Mouse (Mus musculus): Measurements from ENCODE around the gene Fam222b. TPM values are rescaled to one million over a fixed set of nuclear protein-coding genes. Genes with fewer than 3 reads are reported as not detected.

Gene Fam222b
- polyA plus RNA-seq, 1 experiment from 2014 or later: 33.8 TPM

- WGBS: 88% methylated on average over 19 of the region's 19 CpGs
- Histone ChIP-seq H3K4me3 (no peak overlapping the region), H3K27me3 (ENCODE audit: insufficient read depth, poor library complexity, severe bottlenecking) (0 out of 2 replicates have a peak, but pooled peaks cover 1% of the 10 kb centered on the region), H3K4me1 (replicated peaks) (peaks cover 22% of the 10 kb centered on the region), H3K27ac (no peak overlapping the region), H3K36me3 (peaks cover 9% of the 10 kb centered on the region), H3K9me3 (no peaks in the 10 kb centered on the region)
- DNase-seq (ENCODE audit: low spot score): no peak
Observed at GRCm38 (mm10) chr11:78172748-78173383, 78.4 kb downstream of the Fam222b start.

- 93% methylated on average over 3 of the region's 3 CpGs for WGBS
- no peak for DNase-seq (ENCODE audit: low spot score)
- H3K27ac ChIP-seq: no peak overlapping the region
- no peaks in the 10 kb centered on the region for H3K27me3 ChIP-seq (ENCODE audit: insufficient read depth, poor library complexity, severe bottlenecking)
- H3K4me3 ChIP-seq: no peak overlapping the region
- H3K4me1 ChIP-seq (replicated peaks): peaks cover 34% of the 10 kb centered on the region
- H3K9me3 ChIP-seq: no peaks in the 10 kb centered on the region
- H3K36me3 ChIP-seq: peaks cover 20% of the 10 kb centered on the region
Observed at GRCm38 (mm10) chr11:78174506-78174905, 80.0 kb downstream of the Fam222b start.

GRCm38 (mm10) chr11:78175771-78176401 lies 81.4 kb downstream of the Fam222b start:
- DNase-seq (ENCODE audit: low spot score): no peak
- WGBS: 11% methylated on average over 10 of the region's 10 CpGs
- no peaks in the 10 kb centered on the region for H3K27me3 ChIP-seq (ENCODE audit: insufficient read depth, poor library complexity, severe bottlenecking)
- peaks cover 48% of the 10 kb centered on the region for H3K4me1 ChIP-seq (replicated peaks)
- peak overlapping the region; percentile 93 for H3K27ac ChIP-seq
- H3K9me3 ChIP-seq: no peaks in the 10 kb centered on the region
- peaks cover 29% of the 10 kb centered on the region for H3K36me3 ChIP-seq
- peak overlapping the region; percentile 62 for H3K4me3 ChIP-seq

DNA sequence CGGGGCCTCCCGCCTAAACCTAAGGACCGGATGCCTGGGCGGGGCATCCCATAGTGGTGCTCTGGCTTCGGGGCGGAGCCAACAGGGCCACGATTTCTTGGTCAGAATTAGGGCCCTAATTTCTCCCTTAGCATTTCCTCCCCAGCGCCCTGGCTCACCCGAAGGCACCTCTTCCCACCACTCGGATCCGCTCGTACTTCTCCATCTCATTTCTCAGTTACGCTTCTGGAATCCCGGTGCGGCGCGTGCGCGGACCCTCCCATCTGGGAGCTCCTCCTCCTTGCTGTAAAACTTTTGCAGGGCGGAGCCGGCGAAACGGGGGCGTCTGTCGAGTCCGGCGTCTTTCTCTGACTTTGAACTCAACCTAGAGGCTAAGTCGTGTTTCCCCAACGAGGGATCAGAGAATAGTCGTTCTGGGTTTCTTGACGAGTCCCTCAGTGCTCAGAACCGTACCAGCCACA lies 82.0 kb downstream of the Fam222b start, which contains the start of the genes Nek8 and Tlcd1:
Gene Nek8 (minus strand): TSS at position 274 of the 461 bp plus-strand sequence.
Gene Tlcd1 (plus strand): TSS at position 310 of the 461 bp plus-strand sequence.
- under 1% methylated on average over 32 of the region's 32 CpGs for WGBS
- DNase-seq (ENCODE audit: low spot score): peak; percentile 91
- Histone ChIP-seq H3K27me3 (ENCODE audit: insufficient read depth, poor library complexity, severe bottlenecking) (no peaks in the 10 kb centered on the region), H3K9me3 (no peaks in the 10 kb centered on the region), H3K4me1 (replicated peaks) (peaks cover 52% of the 10 kb centered on the region), H3K4me3 (peak within 1 kb of the TSS; percentile 62), H3K27ac (peak within 1 kb of the TSS; percentile 93), H3K36me3 (peaks cover 30% of the 10 kb centered on the region)

- H3K27me3 ChIP-seq (ENCODE audit: insufficient read depth, poor library complexity, severe bottlenecking): no peaks in the 10 kb centered on the region
- H3K27ac ChIP-seq: peak overlapping the region; percentile 93
- DNase-seq (ENCODE audit: low spot score): no peak
- H3K4me1 ChIP-seq (replicated peaks): peaks cover 57% of the 10 kb centered on the region
- peaks cover 35% of the 10 kb centered on the region for H3K36me3 ChIP-seq
- peak overlapping the region; percentile 62 for H3K4me3 ChIP-seq
- 1% methylated on average over 23 of the region's 23 CpGs for WGBS
- H3K9me3 ChIP-seq: no peaks in the 10 kb centered on the region
Observed at GRCm38 (mm10) chr11:78176905-78177331, 82.5 kb downstream of the Fam222b start.

- WGBS: 1% methylated on average over 10 of the region's 10 CpGs
- no peak for DNase-seq (ENCODE audit: low spot score)
- Histone ChIP-seq H3K27me3 (ENCODE audit: insufficient read depth, poor library complexity, severe bottlenecking) (no peaks in the 10 kb centered on the region), H3K4me1 (replicated peaks) (peaks cover 62% of the 10 kb centered on the region), H3K36me3 (peaks cover 40% of the 10 kb centered on the region), H3K27ac (peak overlapping the region; percentile 93), H3K4me3 (peak overlapping the region; percentile 62), H3K9me3 (no peaks in the 10 kb centered on the region)
Observed at GRCm38 (mm10) chr11:78177437-78177836, 83.0 kb downstream of the Fam222b start.

- Histone ChIP-seq H3K4me3 (peak overlapping the region; percentile 62), H3K36me3 (peaks cover 42% of the 10 kb centered on the region), H3K27ac (peak overlapping the region; percentile 93), H3K27me3 (ENCODE audit: insufficient read depth, poor library complexity, severe bottlenecking) (no peaks in the 10 kb centered on the region), H3K9me3 (no peaks in the 10 kb centered on the region), H3K4me1 (replicated peaks) (peaks cover 62% of the 10 kb centered on the region)
- DNase-seq (ENCODE audit: low spot score): peak; percentile 96
- WGBS: under 1% methylated on average over 82 of the region's 84 CpGs
Observed at GRCm38 (mm10) chr11:78177903-78178858, 83.7 kb downstream of the Fam222b start.

- peak; percentile 58 for DNase-seq (ENCODE audit: low spot score)
- Histone ChIP-seq H3K27me3 (ENCODE audit: insufficient read depth, poor library complexity, severe bottlenecking) (no peaks in the 10 kb centered on the region), H3K36me3 (peaks cover 42% of the 10 kb centered on the region), H3K9me3 (no peaks in the 10 kb centered on the region), H3K4me1 (replicated peaks) (peaks cover 66% of the 10 kb centered on the region), H3K4me3 (peak overlapping the region; percentile 62), H3K27ac (peak overlapping the region; percentile 93)
- WGBS: under 1% methylated on average over 29 of the region's 29 CpGs
Observed at GRCm38 (mm10) chr11:78178859-78179437, 84.5 kb downstream of the Fam222b start.

- Histone ChIP-seq H3K27ac (no peak overlapping the region), H3K36me3 (peaks cover 42% of the 10 kb centered on the region), H3K4me3 (peak overlapping the region; percentile 62), H3K9me3 (no peaks in the 10 kb centered on the region), H3K27me3 (ENCODE audit: insufficient read depth, poor library complexity, severe bottlenecking) (no peaks in the 10 kb centered on the region), H3K4me1 (replicated peaks) (peaks cover 70% of the 10 kb centered on the region)
- DNase-seq (ENCODE audit: low spot score): no peak
- 31% methylated on average over 8 of the region's 8 CpGs for WGBS
Observed at GRCm38 (mm10) chr11:78179438-78179999, 85.1 kb downstream of the Fam222b start.

DNA sequence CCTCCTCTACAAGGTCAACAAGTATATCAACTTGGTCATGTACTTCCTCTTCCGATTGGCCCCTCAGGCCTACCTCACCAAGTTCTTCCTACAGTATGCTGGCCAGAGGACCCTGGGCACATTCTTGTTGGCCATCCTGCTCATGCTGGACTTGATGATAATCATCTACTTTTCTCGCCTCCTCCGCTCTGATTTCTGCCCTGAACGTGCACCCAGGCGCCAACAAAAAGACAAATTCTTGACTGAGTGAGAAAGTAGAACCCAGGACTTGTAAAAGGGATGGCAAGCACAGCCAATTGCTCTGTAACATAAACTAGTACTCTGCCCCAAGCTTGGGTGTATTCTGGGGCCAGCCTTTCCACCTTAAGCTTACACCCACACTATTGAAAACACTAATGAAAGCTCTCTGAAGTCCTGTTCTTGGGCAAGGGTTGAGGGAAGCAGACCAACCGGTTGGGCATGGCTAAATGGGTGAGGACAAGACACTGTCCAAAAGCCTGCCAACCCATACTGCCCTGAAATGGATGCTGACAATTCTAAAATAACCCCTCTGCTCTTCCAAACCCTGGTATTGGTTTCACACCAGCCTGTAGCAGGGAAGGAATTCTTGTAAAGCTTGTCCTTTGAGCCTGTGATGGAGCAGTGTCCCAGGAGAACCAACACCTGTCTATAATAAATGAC lies 85.8 kb downstream of the Fam222b start:
- H3K9me3 ChIP-seq: no peaks in the 10 kb centered on the region
- WGBS: 79% methylated on average over 6 of the region's 6 CpGs
- H3K4me1 ChIP-seq (replicated peaks): peaks cover 70% of the 10 kb centered on the region
- H3K4me3 ChIP-seq: peak overlapping the region; percentile 32
- H3K27ac ChIP-seq: no peak overlapping the region
- H3K36me3 ChIP-seq: peaks cover 42% of the 10 kb centered on the region
- no peak for DNase-seq (ENCODE audit: low spot score)
- H3K27me3 ChIP-seq (ENCODE audit: insufficient read depth, poor library complexity, severe bottlenecking): no peaks in the 10 kb centered on the region

DNA sequence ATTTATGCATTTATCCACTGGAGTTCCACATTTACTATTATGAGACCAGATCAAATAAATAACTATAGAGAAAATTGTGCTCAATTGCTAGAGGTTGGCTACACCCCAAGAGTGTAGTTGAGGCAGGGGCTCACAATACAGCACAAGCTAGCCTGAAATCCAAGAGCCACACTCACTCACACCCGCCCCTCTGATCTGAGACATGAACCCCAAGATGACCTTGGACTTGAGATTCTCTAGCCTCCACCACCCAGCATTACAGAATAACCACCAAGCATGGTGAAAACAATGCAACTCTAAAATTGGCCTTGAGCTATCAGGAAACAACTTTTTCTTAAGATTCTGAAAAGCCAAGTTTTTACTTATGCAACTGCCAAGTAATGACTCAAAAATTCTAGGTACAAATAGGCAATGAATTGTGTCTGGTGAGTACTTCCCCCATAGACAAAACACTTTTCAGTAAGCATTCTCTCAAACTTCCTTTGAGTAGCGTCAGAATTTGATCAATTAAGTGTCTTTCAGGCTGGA lies 87.4 kb downstream of the Fam222b start:
- Histone ChIP-seq H3K4me3 (peak overlapping the region; percentile 95), H3K27ac (peak overlapping the region; percentile 99; the same call in 1 of the 2 replicates), H3K9me3 (no peaks in the 10 kb centered on the region), H3K4me1 (replicated peaks) (peaks cover 62% of the 10 kb centered on the region), H3K27me3 (ENCODE audit: insufficient read depth, poor library complexity, severe bottlenecking) (no peaks in the 10 kb centered on the region), H3K36me3 (peaks cover 42% of the 10 kb centered on the region)
- 55% methylated on average over 2 of the region's 2 CpGs for WGBS
- no peak for DNase-seq (ENCODE audit: low spot score)

Measured in hindbrain, embryonic 10.5 days (tissue).